Mouse (Mus musculus): ENCODE data around the gene Cux1.

- TF ChIP-seq CTCF (IDR thresholded peaks at IDR 0.05; ENCODE audit: low read depth, low read length) (no peak), POLR2A (IDR thresholded peaks at IDR 0.05; ENCODE audit: borderline replicate concordance, low read depth, low read length) (no peak)
Observed at GRCm38 (mm10) chr5:136458102-136458863, 109.0 kb downstream of the Cux1 start.
